Mouse (Mus musculus): ENCODE measurements around the gene Rhno1.

GRCm38 (mm10) chr6:128366466-128366865 lies 3.8 kb upstream of the Rhno1 start:
- TF ChIP-seq HCFC1 (IDR thresholded peaks at IDR 0.05; ENCODE audit: borderline replicate concordance, insufficient read depth, low read length) (no peak), ZC3H11A (IDR thresholded peaks at IDR 0.05; ENCODE audit: borderline replicate concordance, low read depth, low read length) (no peak)

Measured in ES-E14 (cell line).